Mouse (Mus musculus) small intestine, adult 2 months (tissue): ENCODE measurements around the gene Stt3b. TPM values are rescaled to one million over a fixed set of nuclear protein-coding genes. Genes with fewer than 3 reads are reported as not detected.
A peak's percentile ranks its signal among the peaks of the same experiment; 100 is the strongest.

ENCODE experiments used
- H3K27ac ChIP-seq: fragments of 200-500 bp; 2 replicates; pipeline ENCODE4 v1.5.1; 2012; ENCODE audit warnings: low read depth, low read length, control low read depth, inconsistent platforms; ENCODE audit not compliant: insufficient read depth
- H3K27me3 ChIP-seq: fragments of 200-500 bp; 2 replicates; pipeline ENCODE4 v1.6.1; 2012; ENCODE audit warnings: mild to moderate bottlenecking, moderate library complexity, low read length, inconsistent platforms; ENCODE audit not compliant: control insufficient read depth, insufficient read depth
- H3K36me3 ChIP-seq: fragments of 200-500 bp; 2 replicates; pipeline ENCODE4 v1.6.1; 2012; ENCODE audit warnings: mild to moderate bottlenecking, low read length, control low read depth, inconsistent platforms; ENCODE audit not compliant: control insufficient read depth, insufficient read depth
- H3K4me1 ChIP-seq: fragments of 200-500 bp; 2 replicates; pipeline ENCODE4 v1.6.1; 2012; ENCODE audit warnings: low read length, inconsistent platforms, mixed read lengths; ENCODE audit not compliant: control insufficient read depth, insufficient read depth, insufficient read length
- H3K4me3 ChIP-seq: fragments of 200-500 bp; 2 replicates; pipeline ENCODE4 v1.5.1; 2012; ENCODE audit warnings: low read depth, mild to moderate bottlenecking, control low read depth, inconsistent platforms, low read length, moderate library complexity
- CTCF ChIP-seq: fragments of 200-500 bp; IDR thresholded peaks from 2 replicates; pipeline ENCODE4 v1.5.1; 2012; ENCODE audit warnings: low read depth, mild to moderate bottlenecking, control low read depth, inconsistent platforms, low read length, moderate library complexity, mixed read lengths; ENCODE audit not compliant: insufficient replicate concordance, insufficient read length; ENCODE audit errors: extremely low read depth
- POLR2A ChIP-seq: fragments of 200-500 bp; IDR thresholded peaks from 2 replicates; pipeline ENCODE4 v1.6.1; 2012; ENCODE audit warnings: low read depth, mild to moderate bottlenecking, control low read depth, inconsistent platforms, low read length, moderate library complexity
- WGBS: fragments of 180-500 bp; shearing (Covaris S2); methylation state at CpG from one replicate; pipeline ENCODE4 v1.1.7; 2018; 5-methylcytosine and 5-hydroxymethylcytosine counted together
- polyA plus RNA-seq: library from polyadenylated mRNA; depleted of rRNA; stranded (reverse); fragments of >200 nt; gene quantifications from 2 replicates; pipeline ENCODE4 v1.2.3, GENCODE M21; 2012

Gene Stt3b
- polyA plus RNA-seq, 1 experiment = 51.1 TPM

GRCm38 (mm10) chr9:115203136-115203535, 107.1 kb downstream of the Stt3b start:
- H3K4me3 ChIP-seq = no peak overlapping the region
- 79% methylated on average over 6 of the region's 6 CpGs for WGBS
- no peak for TF ChIP-seq CTCF
- TF ChIP-seq POLR2A = no peak
- H3K27ac ChIP-seq = no peak overlapping the region
- no peaks in the 10 kb centered on the region for H3K27me3 ChIP-seq
- 0 out of 2 replicates have a peak, but pooled peaks cover 2% of the 10 kb centered on the region for H3K36me3 ChIP-seq
- peaks cover 6% of the 10 kb centered on the region; the same call in 1 of the 2 replicates for H3K4me1 ChIP-seq

DNA sequence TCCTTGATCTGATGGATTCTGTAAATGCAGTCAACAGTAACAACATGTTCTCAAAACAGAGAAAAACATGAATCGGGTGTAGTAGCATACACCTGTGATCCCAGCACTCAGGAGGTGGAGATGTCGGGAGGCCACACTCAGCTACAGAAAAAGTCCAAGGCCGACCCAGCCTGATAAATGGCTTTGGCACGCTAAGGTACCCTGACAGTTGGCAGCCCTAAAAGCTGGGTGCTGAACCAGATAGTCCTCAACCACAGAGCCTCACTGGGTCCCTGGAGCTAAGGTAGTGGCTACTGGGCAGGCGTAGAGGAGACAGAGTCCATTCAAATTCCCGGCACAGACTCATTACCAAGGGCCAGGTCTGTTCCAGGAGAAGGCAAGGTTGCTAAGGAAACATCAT, 109.0 kb downstream of the Stt3b start:
- 91% methylated on average over 6 of the region's 6 CpGs for WGBS

DNA sequence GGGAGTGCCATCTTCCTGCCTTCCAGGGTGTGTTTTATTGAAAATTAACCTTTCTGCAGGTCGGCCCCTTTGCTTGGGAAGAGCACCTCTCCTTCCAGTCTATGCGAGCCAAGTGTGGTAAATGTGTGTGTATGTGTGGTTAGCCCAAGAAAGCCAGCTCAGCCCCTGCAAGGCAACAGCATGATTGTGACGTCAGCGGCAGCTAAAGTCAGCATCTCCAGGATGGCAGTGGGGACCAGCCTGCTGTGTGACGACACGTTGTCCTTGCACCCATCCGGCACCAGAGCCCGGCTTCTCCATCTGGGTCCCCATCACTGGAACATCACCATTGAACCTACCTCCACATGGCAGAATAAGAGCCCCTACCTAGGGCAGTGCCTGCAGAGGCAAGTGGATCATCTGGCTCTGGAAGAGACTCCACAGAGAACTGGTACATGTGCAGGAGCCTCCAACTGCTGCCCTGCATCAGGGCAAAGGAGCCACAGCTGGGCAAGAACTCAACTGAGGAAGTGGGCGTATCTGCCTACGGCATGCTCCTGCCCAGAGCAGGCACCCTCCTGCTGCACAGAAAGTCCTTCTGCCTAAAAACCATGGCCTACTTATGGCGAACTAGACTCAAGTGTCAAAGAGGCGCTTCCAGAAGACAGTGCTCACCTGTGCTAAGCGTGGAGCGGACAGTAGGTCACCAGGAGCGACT, 109.9 kb downstream of the Stt3b start:
- Histone ChIP-seq H3K4me3 (no peak overlapping the region), H3K27ac (no peak overlapping the region), H3K36me3 (0 out of 2 replicates have a peak, but pooled peaks cover 2% of the 10 kb centered on the region), H3K4me1 (peaks cover 3% of the 10 kb centered on the region; the same call in 1 of the 2 replicates), H3K27me3 (no peaks in the 10 kb centered on the region)
- TF ChIP-seq POLR2A (no peak), CTCF (no peak)
- WGBS = 86% methylated on average over 15 of the region's 15 CpGs

More for the DNA sequence above, 109.0 kb downstream of the Stt3b start:
- no peak for TF ChIP-seq CTCF
- no peak for TF ChIP-seq POLR2A
- no peak overlapping the region for H3K4me3 ChIP-seq
- H3K27ac ChIP-seq = no peak overlapping the region
- H3K27me3 ChIP-seq = no peaks in the 10 kb centered on the region
- H3K36me3 ChIP-seq = 0 out of 2 replicates have a peak, but pooled peaks cover 2% of the 10 kb centered on the region
- H3K4me1 ChIP-seq = peaks cover 6% of the 10 kb centered on the region; the same call in 1 of the 2 replicates

DNA sequence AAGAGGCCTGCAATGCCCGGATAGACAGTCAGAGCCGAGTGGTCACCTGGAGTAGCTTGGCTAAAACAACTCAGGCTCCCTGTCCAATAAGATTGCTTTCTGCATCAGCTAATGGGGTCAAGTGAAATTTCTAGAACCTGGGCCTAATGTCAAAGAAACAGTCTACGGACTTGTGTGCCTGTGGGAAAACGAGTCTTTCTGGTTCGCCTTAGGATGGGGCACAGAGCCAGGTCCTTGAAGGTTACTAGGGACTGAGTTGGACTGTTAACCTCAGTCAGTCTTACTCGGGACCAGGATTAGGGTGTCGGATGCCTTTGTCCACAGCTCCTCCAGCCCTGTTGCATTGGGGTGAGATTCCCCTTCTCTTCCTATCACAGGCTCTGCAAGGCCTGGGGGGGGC, 113.1 kb downstream of the Stt3b start:
- Histone ChIP-seq H3K4me3 (no peak overlapping the region), H3K4me1 (no peaks in the 10 kb centered on the region), H3K27me3 (no peaks in the 10 kb centered on the region), H3K36me3 (peaks cover 4% of the 10 kb centered on the region; the same call in 1 of the 2 replicates), H3K27ac (no peak overlapping the region)
- WGBS = 39% methylated on average over 7 of the region's 7 CpGs
- TF ChIP-seq CTCF (no peak), POLR2A (no peak)

GRCm38 (mm10) chr9:115192890-115193289, 117.3 kb downstream of the Stt3b start:
- TF ChIP-seq CTCF (peak; percentile 28; the same call in 1 of the 2 replicates), POLR2A (no peak)
- Histone ChIP-seq H3K4me1 (no peaks in the 10 kb centered on the region), H3K27me3 (no peaks in the 10 kb centered on the region), H3K36me3 (peaks cover 2% of the 10 kb centered on the region; the same call in 1 of the 2 replicates), H3K4me3 (no peak overlapping the region), H3K27ac (no peak overlapping the region)
- WGBS = 86% methylated on average over 3 of the region's 3 CpGs
